Mouse (Mus musculus) intestine, embryonic 14.5 days (tissue): Measurements from ENCODE around the gene Evi5l. TPM values are rescaled to one million over a fixed set of nuclear protein-coding genes. Genes with fewer than 3 reads are reported as not detected.

ENCODE experiments used
- ATAC-seq: fragments of 200-750 bp; cut with Nextera tagmentation; replicated peaks from 2 replicates; pipeline ENCODE4 v1.8.0; 2017; ENCODE audit warnings: low read depth, moderate number of reproducible peaks, moderate TSS enrichment, moderate library complexity; ENCODE audit not compliant: low FRiP score, low TSS enrichment
- DNase-seq: peaks from one replicate; pipeline ENCODE4 v3.0.0-alpha.2; 2018; ENCODE audit warnings: low spot score
- H3K27ac ChIP-seq: fragments of 300-500 bp; sonication (generic); 2 replicates; pipeline ENCODE4 v1.5.1; 2014; ENCODE audit warnings: low read depth, mild to moderate bottlenecking, control low read depth
- H3K27me3 ChIP-seq: fragments of 300-500 bp; sonication (generic); replicated peaks from 2 replicates; pipeline ENCODE4 v1.6.1; 2014; ENCODE audit warnings: low read length, control low read depth; ENCODE audit not compliant: control insufficient read depth, insufficient read depth
- H3K36me3 ChIP-seq: fragments of 300-500 bp; sonication (generic); 2 replicates; pipeline ENCODE4 v1.6.1; 2014; ENCODE audit warnings: low read length, control low read depth; ENCODE audit not compliant: control insufficient read depth, insufficient read depth
- H3K4me1 ChIP-seq: fragments of 300-500 bp; sonication (generic); replicated peaks from 2 replicates; pipeline ENCODE4 v1.6.1; 2014; ENCODE audit warnings: low read length, control low read depth, mixed read lengths; ENCODE audit not compliant: control insufficient read depth, insufficient read depth
- H3K4me2 ChIP-seq: fragments of 300-500 bp; sonication (generic); 2 replicates; pipeline ENCODE4 v1.6.1; 2014; ENCODE audit warnings: low read length
- H3K4me3 ChIP-seq: fragments of 300-500 bp; sonication (generic); 2 replicates; pipeline ENCODE4 v1.5.1; 2014; ENCODE audit warnings: low read depth, low read length, control low read depth, mixed read lengths
- H3K9ac ChIP-seq: fragments of 300-500 bp; sonication (generic); 2 replicates; pipeline ENCODE4 v1.6.1; 2014; ENCODE audit warnings: mild to moderate bottlenecking, low read length
- H3K9me3 ChIP-seq: fragments of 300-500 bp; sonication (generic); 2 replicates; pipeline ENCODE4 v1.6.1; 2016; ENCODE audit warnings: low read length, control low read depth; ENCODE audit not compliant: control insufficient read depth
- WGBS: fragments of 180-500 bp; shearing (Covaris S2); extraction: QIAGEN DNeasy Blood & Tissue Kit; methylation state at CpG from one replicate; pipeline ENCODE4 v1.1.7; 2014; 5-methylcytosine and 5-hydroxymethylcytosine counted together
- polyA plus RNA-seq: library from polyadenylated mRNA; unstranded; fragments of >200 nt; fragmentation: Nextera tagmentation; extraction: Ambion mirVana; gene quantifications from 2 replicates; pipeline ENCODE4 v1.2.1, GENCODE M21; 2014

Gene Evi5l
- polyA plus RNA-seq = 20.2 and 21.2 TPM in 2 replicates

GRCm38 (mm10) chr8:4165852-4166751 lies at the start of gene Evi5l:
Gene Evi5l (plus strand): TSS chr8:4166567.
- Histone ChIP-seq H3K9me3 (no peaks in the 10 kb centered on the region), H3K36me3 (no peaks in the 10 kb centered on the region), H3K4me3 (peak within 1 kb of the TSS; percentile 69), H3K9ac (peak within 1 kb of the TSS; percentile 67), H3K27me3 (no peaks in the 10 kb centered on the region), H3K4me1 (peaks cover 10% of the 10 kb centered on the region), H3K4me2 (peak within 1 kb of the TSS; percentile 70), H3K27ac (no peak within 1 kb of the TSS)
- ATAC-seq = peak; percentile 99
- DNase-seq = peak; percentile 99
- WGBS = under 1% methylated on average over 51 of the region's 51 CpGs

- Histone ChIP-seq H3K4me2 (no peak within 1 kb of the TSS), H3K36me3 (no peaks in the 10 kb centered on the region), H3K9me3 (no peaks in the 10 kb centered on the region), H3K9ac (no peak within 1 kb of the TSS), H3K4me3 (no peak within 1 kb of the TSS), H3K27ac (no peak within 1 kb of the TSS), H3K27me3 (no peaks in the 10 kb centered on the region), H3K4me1 (no peaks in the 10 kb centered on the region)
- no peak for DNase-seq
- no peak for ATAC-seq
- 93% methylated on average over 10 of the region's 10 CpGs for WGBS
Observed at GRCm38 (mm10) chr8:4133798-4134197, 32.6 kb upstream of the Evi5l start, which contains the start of gene Cd209g. Gene Cd209g (plus strand): TSS chr8:4134098.

GRCm38 (mm10) chr8:4139660-4140646 lies 26.4 kb upstream of the Evi5l start:
- 14% methylated on average over 12 of the region's 12 CpGs for WGBS
- Histone ChIP-seq H3K36me3 (no peaks in the 10 kb centered on the region), H3K4me3 (no peak overlapping the region), H3K9ac (no peak overlapping the region), H3K4me1 (no peaks in the 10 kb centered on the region), H3K27me3 (no peaks in the 10 kb centered on the region), H3K9me3 (no peaks in the 10 kb centered on the region), H3K4me2 (peak overlapping the region; percentile 23; the same call in 1 of the 2 replicates), H3K27ac (no peak overlapping the region)
- ATAC-seq (peak; percentile 58), DNase-seq (peak; percentile 89)

GRCm38 (mm10) chr8:4141721-4142120 lies 24.6 kb upstream of the Evi5l start:
- no peak overlapping the region for H3K27ac ChIP-seq
- no peaks in the 10 kb centered on the region for H3K9me3 ChIP-seq
- no peaks in the 10 kb centered on the region for H3K36me3 ChIP-seq
- ATAC-seq = no peak
- no peak for DNase-seq
- H3K4me3 ChIP-seq = no peak overlapping the region
- H3K4me1 ChIP-seq = no peaks in the 10 kb centered on the region
- H3K27me3 ChIP-seq = no peaks in the 10 kb centered on the region
- H3K4me2 ChIP-seq = no peak overlapping the region
- H3K9ac ChIP-seq = no peak overlapping the region
- 60% methylated on average over 3 of the region's 3 CpGs for WGBS

- Histone ChIP-seq H3K4me2 (no peak overlapping the region), H3K4me3 (no peak overlapping the region), H3K27me3 (no peaks in the 10 kb centered on the region), H3K4me1 (no peaks in the 10 kb centered on the region), H3K27ac (no peak overlapping the region), H3K9ac (no peak overlapping the region), H3K9me3 (0 out of 2 replicates have a peak, but pooled peaks cover 4% of the 10 kb centered on the region), H3K36me3 (no peaks in the 10 kb centered on the region)
- DNase-seq (no peak), ATAC-seq (no peak)
- WGBS = 57% methylated on average over 1 of the region's 1 CpGs
Observed at GRCm38 (mm10) chr8:4147272-4147671, 19.1 kb upstream of the Evi5l start.

- ATAC-seq (no peak), DNase-seq (no peak)
- no peak overlapping the region for H3K4me3 ChIP-seq
- H3K9ac ChIP-seq = no peak overlapping the region
- H3K27ac ChIP-seq = no peak overlapping the region
- no peak overlapping the region for H3K4me2 ChIP-seq
- no peaks in the 10 kb centered on the region for H3K36me3 ChIP-seq
- no peaks in the 10 kb centered on the region for H3K27me3 ChIP-seq
- no peaks in the 10 kb centered on the region for H3K4me1 ChIP-seq
- 0 out of 2 replicates have a peak, but pooled peaks cover 4% of the 10 kb centered on the region for H3K9me3 ChIP-seq
Observed at GRCm38 (mm10) chr8:4154878-4155277, 11.5 kb upstream of the Evi5l start.

- H3K36me3 ChIP-seq = no peaks in the 10 kb centered on the region
- H3K4me2 ChIP-seq = no peak overlapping the region
- peaks cover 10% of the 10 kb centered on the region for H3K4me1 ChIP-seq
- no peak overlapping the region for H3K4me3 ChIP-seq
- no peaks in the 10 kb centered on the region for H3K9me3 ChIP-seq
- DNase-seq = no peak
- H3K27ac ChIP-seq = no peak overlapping the region
- no peak overlapping the region for H3K9ac ChIP-seq
- no peaks in the 10 kb centered on the region for H3K27me3 ChIP-seq
- WGBS = 60% methylated on average over 4 of the region's 4 CpGs
- no peak for ATAC-seq
Observed at GRCm38 (mm10) chr8:4162786-4163185, 3.6 kb upstream of the Evi5l start.

GRCm38 (mm10) chr8:4165176-4165851 lies 1.1 kb upstream of the Evi5l start:
- ATAC-seq = no peak; the same call in 1 of the 2 replicates
- Histone ChIP-seq H3K27me3 (no peaks in the 10 kb centered on the region), H3K36me3 (no peaks in the 10 kb centered on the region), H3K27ac (no peak overlapping the region), H3K9me3 (no peaks in the 10 kb centered on the region), H3K9ac (peak overlapping the region; percentile 47), H3K4me3 (peak overlapping the region; percentile 69), H3K4me1 (peaks cover 10% of the 10 kb centered on the region), H3K4me2 (peak overlapping the region; percentile 58)
- WGBS = 8% methylated on average over 13 of the region's 13 CpGs
- no peak for DNase-seq
